Mouse (Mus musculus) ES-Bruce4 (cell line): ENCODE measurements at regions not wholly inside any gene's neighbourhood (a gene's known extent, or its start where the extent isn't known, plus 50 kb on each side); places are given as distances from the start of the nearest gene placed in this dataset.

Experiments used
- CTCF ChIP-seq: IDR thresholded peaks from one replicate; pipeline ENCODE4 v1.8.1; 2011; ENCODE audit warnings: low read depth, low read length
- POLR2A ChIP-seq: IDR thresholded peaks from one replicate; pipeline ENCODE4 v1.8.1; 2011; ENCODE audit warnings: low read length; ENCODE audit not compliant: insufficient read depth

- TF ChIP-seq CTCF, result no peak
- no peak for TF ChIP-seq POLR2A
Observed at GRCm38 (mm10) chr12:114172305-114172704, 628.6 kb downstream of the Adam6a start.
